Mouse (Mus musculus) CH12.LX (cell line): ENCODE results near the gene Lipe.

Experiments
- EP300 ChIP-seq: IDR thresholded peaks from 2 replicates; pipeline ENCODE4 v1.6.1; 2011; ENCODE audit warnings: low read length, improper control_type of control experiment
- GABPA ChIP-seq: IDR thresholded peaks from 2 replicates; pipeline ENCODE4 v1.6.1; 2012; ENCODE audit warnings: low read depth, low read length, improper control_type of control experiment, inconsistent platforms; ENCODE audit not compliant: insufficient replicate concordance
- KAT2A ChIP-seq: IDR thresholded peaks from 2 replicates; pipeline ENCODE4 v1.6.1; 2012; ENCODE audit warnings: low read length, improper control_type of control experiment, inconsistent platforms; ENCODE audit not compliant: insufficient replicate concordance
- ZKSCAN1 ChIP-seq: IDR thresholded peaks from 2 replicates; pipeline ENCODE4 v1.6.1; 2012; ENCODE audit warnings: low read depth, inconsistent platforms, low read length, improper control_type of control experiment, borderline replicate concordance

DNA sequence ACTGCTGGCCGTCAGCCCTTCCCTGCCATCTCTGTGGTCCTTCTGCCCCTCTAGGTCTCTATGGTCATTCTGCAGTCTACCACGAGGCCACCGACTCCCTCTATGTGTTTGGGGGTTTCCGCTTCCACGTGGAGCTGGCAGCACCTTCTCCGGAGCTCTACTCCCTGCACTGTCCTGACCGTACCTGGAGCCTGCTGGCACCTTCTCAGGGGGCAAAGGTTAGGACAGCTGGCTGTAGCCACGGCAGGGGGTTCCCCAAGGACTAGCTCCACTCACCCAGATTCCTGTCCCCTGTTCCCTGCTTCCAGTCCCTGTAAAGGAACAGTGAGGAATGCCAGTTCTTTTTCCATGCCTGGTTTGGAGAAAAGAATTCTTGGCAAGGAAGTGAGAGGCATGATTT, 49.6 kb downstream of the Lipe start:
- TF ChIP-seq ZKSCAN1: no peak
- no peak for TF ChIP-seq GABPA
- no peak for TF ChIP-seq EP300
- no peak for TF ChIP-seq KAT2A
